Mouse (Mus musculus) forebrain, embryonic 16.5 days (tissue): ENCODE measurements at regions not wholly inside any gene's neighbourhood (a gene's known extent, or its start where the extent isn't known, plus 50 kb on each side); places are given as distances from the start of the nearest gene placed in this dataset.

Source experiments
- ATAC-seq: fragments of 200-750 bp; cut with Nextera tagmentation; 2 replicates; pipeline ENCODE4 v1.8.0; 2017; ENCODE audit warnings: mild to moderate bottlenecking, moderate library complexity
- H3K27ac ChIP-seq: fragments of 300-500 bp; sonication (generic); 2 replicates; pipeline ENCODE4 v1.5.1; 2014; ENCODE audit warnings: low read length, control low read depth
- H3K27me3 ChIP-seq: fragments of 300-500 bp; sonication (generic); replicated peaks from 2 replicates; pipeline ENCODE4 v1.6.1; 2014; ENCODE audit warnings: low read length; ENCODE audit not compliant: control insufficient read depth, insufficient read depth
- H3K36me3 ChIP-seq: fragments of 300-500 bp; sonication (generic); 2 replicates; pipeline ENCODE4 v1.6.1; 2014; ENCODE audit not compliant: control insufficient read depth, insufficient read depth
- H3K4me1 ChIP-seq: fragments of 300-500 bp; sonication (generic); replicated peaks from 2 replicates; pipeline ENCODE4 v1.6.1; 2014; ENCODE audit warnings: low read length; ENCODE audit not compliant: control insufficient read depth, insufficient read depth
- H3K4me2 ChIP-seq: fragments of 300-500 bp; sonication (generic); 2 replicates; pipeline ENCODE4 v1.6.1; 2014; ENCODE audit warnings: mild to moderate bottlenecking, low read length, control low read depth
- H3K4me3 ChIP-seq: fragments of 300-500 bp; sonication (generic); replicated peaks from 2 replicates; pipeline ENCODE4 v1.5.1; 2014; ENCODE audit warnings: mild to moderate bottlenecking, low read length, control low read depth
- H3K9ac ChIP-seq: fragments of 300-500 bp; sonication (generic); replicated peaks from 2 replicates; pipeline ENCODE4 v1.6.1; 2014; ENCODE audit warnings: low read depth, low read length, control low read depth
- H3K9me3 ChIP-seq: fragments of 300-500 bp; sonication (generic); 2 replicates; pipeline ENCODE4 v1.6.1; 2016; ENCODE audit warnings: low read length; ENCODE audit not compliant: control insufficient read depth
- WGBS: fragments of 180-500 bp; shearing (Covaris S2); extraction: QIAGEN DNeasy Blood & Tissue Kit; methylation state at CpG from one replicate; pipeline ENCODE4 v1.1.7; 2014; 5-methylcytosine and 5-hydroxymethylcytosine counted together

DNA sequence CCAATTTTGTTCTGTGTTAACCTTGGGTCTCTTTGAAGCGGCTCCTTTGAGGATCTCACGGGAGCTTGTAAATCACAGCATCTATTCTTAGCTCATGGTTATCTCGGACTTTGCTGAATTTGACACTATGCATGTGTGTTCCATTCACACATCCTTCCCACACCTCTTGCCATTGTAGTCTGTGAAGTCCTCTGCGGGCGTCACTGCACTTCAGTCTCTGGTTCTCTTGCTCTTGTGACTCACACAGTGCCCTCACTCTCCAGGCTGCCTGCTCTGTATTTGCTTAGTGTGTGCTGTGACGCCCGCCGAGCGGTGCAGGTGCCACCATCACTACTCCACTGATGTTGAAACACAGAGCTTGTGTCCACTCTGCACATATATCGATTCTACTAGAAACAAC lies 1271.2 kb downstream of the Synb start:
- Histone ChIP-seq H3K4me1 (0 out of 2 replicates have a peak, but pooled peaks cover 4% of the 10 kb centered on the region), H3K36me3 (no peaks in the 10 kb centered on the region), H3K9ac (no peak overlapping the region), H3K27me3 (no peaks in the 10 kb centered on the region), H3K4me3 (no peak overlapping the region), H3K4me2 (no peak overlapping the region), H3K9me3 (no peaks in the 10 kb centered on the region), H3K27ac (no peak overlapping the region)
- no peak for ATAC-seq
- WGBS = 89% methylated on average over 10 of the region's 10 CpGs

DNA sequence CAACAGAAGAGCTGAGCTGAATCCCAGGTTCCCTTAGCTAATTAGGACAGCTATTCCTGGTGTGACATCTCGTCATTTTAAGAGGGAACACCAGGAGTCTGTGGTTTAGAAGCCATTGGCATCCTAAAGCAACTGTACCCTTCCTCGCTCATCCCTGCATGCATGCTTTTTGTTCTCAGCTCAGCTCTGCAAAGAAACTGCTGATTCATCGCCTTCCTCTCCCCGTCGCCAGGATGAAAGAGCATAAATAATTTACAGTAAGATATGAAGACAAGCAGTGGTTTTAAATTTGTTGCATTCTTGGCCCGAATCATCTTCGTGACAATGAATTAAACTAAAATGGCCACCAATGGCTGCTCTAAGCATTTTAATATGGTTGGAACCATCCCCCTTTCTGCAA lies 1272.9 kb downstream of the Synb start:
- Histone ChIP-seq H3K27ac (no peak overlapping the region), H3K4me2 (no peak overlapping the region), H3K9me3 (no peaks in the 10 kb centered on the region), H3K4me3 (no peak overlapping the region), H3K4me1 (0 out of 2 replicates have a peak, but pooled peaks cover 4% of the 10 kb centered on the region), H3K36me3 (no peaks in the 10 kb centered on the region), H3K9ac (no peak overlapping the region), H3K27me3 (no peaks in the 10 kb centered on the region)
- WGBS = 61% methylated on average over 7 of the region's 7 CpGs
- ATAC-seq = no peak

DNA sequence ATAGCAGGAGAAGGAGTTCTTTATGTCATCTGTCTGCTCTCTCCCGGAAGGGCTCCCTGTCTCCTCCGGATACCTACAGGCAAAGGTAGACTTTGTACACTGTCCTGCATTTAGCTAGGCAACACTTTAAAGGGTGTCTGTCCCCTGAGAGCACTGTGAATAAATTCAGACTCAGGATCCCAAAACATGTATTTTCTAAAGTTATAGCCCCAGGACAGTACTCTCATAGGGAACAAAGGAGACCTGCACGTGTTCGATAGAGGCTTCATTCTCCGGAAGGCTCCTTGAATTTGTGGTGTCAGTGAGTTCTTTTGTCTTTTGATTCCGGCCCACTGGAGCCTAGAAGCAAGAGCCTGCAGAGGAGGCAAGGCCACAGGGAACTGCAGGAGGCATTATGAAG lies 1273.3 kb downstream of the Synb start:
- H3K9me3 ChIP-seq = no peaks in the 10 kb centered on the region
- 42% methylated on average over 6 of the region's 6 CpGs for WGBS
- ATAC-seq = 0 out of 2 replicates have a peak, but pooled peaks have one; percentile 4
- no peak overlapping the region for H3K4me2 ChIP-seq
- no peaks in the 10 kb centered on the region for H3K36me3 ChIP-seq
- H3K27ac ChIP-seq = no peak overlapping the region
- no peak overlapping the region for H3K4me3 ChIP-seq
- no peaks in the 10 kb centered on the region for H3K27me3 ChIP-seq
- H3K9ac ChIP-seq = no peak overlapping the region
- H3K4me1 ChIP-seq = 0 out of 2 replicates have a peak, but pooled peaks cover 4% of the 10 kb centered on the region

DNA sequence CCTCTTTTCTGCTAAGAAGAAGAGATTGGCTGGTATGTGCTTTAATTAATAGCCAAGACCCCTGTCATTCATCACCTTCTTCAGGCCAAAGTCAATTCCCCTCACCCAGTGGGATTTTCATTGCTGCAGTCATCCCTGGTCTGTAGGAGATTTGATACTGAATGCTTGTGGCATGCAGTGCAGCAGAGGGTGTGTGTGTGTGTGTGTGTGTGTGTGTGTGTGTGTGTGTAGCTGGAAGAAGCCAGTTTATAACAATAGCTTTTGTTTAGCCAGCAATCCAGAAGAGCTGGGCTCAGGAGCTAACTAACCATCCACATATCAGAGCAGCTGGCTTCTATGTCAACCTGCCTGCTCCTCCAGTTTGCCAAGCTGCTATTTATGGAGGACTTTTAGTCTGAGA lies 1275.4 kb downstream of the Synb start:
- ATAC-seq = no peak
- Histone ChIP-seq H3K4me2 (no peak overlapping the region), H3K27ac (no peak overlapping the region), H3K4me1 (0 out of 2 replicates have a peak, but pooled peaks cover 4% of the 10 kb centered on the region), H3K36me3 (no peaks in the 10 kb centered on the region), H3K9ac (no peak overlapping the region), H3K9me3 (no peaks in the 10 kb centered on the region), H3K4me3 (no peak overlapping the region), H3K27me3 (no peaks in the 10 kb centered on the region)

DNA sequence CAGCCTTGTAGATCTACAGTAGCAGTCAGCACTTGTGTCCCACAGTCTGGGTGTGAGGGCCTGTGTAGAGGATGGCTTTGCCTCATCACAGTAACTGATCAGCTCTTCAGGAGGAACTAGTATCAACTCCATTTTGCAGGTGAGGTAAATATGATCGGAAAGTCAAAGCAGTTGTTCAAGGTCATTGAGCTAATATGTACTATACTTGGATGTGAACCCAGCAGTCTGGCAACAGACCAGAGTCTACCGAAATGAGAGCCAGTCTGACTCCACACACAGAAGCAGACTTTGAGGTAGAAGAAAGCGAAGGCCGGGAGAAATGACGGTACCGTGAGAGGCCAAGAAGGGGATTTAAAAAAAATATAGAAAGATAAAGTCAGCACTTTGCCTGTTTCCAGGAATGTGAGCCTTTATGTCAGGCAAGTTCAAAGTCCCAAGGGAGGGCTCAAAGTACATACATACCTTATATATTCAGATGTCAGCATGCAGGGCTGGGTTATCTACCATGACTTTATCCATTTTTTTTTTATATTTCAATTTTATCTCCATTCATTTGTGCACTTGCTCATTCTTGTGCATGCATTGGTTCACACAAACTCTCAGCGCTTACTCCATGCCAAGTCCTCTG lies 1297.2 kb downstream of the Synb start:
- Histone ChIP-seq H3K36me3 (no peaks in the 10 kb centered on the region), H3K9me3 (no peaks in the 10 kb centered on the region), H3K27ac (no peak overlapping the region), H3K4me3 (no peak overlapping the region), H3K27me3 (no peaks in the 10 kb centered on the region), H3K4me2 (no peak overlapping the region), H3K4me1 (peaks cover 2% of the 10 kb centered on the region; the same call in 1 of the 2 replicates), H3K9ac (no peak overlapping the region)
- no peak for ATAC-seq
- WGBS = 91% methylated on average over 7 of the region's 7 CpGs

DNA sequence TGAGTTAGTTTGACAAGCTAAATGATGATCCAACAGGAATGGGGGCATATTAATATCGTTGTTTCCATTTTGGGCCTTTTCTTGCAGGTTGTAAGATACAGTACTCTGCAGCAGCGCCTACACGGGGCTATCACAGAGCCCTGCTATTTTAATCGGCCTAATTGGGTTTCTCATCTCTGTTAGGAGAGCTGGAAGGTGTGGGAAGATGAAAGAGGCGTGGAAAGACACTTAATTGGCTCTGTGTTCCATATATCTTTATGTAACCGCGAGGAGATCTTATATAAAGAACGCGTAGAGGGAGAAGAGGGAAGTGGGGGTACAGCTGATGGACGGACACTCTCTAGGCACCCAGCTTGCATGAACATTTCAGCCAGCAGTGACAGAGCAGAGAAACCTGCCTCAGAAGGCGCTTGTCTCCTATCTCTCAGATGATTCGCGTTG lies 1300.5 kb downstream of the Synb start:
- Histone ChIP-seq H3K9ac (no peak overlapping the region), H3K27me3 (no peaks in the 10 kb centered on the region), H3K4me3 (no peak overlapping the region), H3K4me2 (peak overlapping the region; percentile 26), H3K36me3 (no peaks in the 10 kb centered on the region), H3K4me1 (peaks cover 2% of the 10 kb centered on the region; the same call in 1 of the 2 replicates), H3K27ac (no peak overlapping the region), H3K9me3 (no peaks in the 10 kb centered on the region)
- peak; percentile 43; the same call in 1 of the 2 replicates for ATAC-seq
- 51% methylated on average over 13 of the region's 13 CpGs for WGBS

DNA sequence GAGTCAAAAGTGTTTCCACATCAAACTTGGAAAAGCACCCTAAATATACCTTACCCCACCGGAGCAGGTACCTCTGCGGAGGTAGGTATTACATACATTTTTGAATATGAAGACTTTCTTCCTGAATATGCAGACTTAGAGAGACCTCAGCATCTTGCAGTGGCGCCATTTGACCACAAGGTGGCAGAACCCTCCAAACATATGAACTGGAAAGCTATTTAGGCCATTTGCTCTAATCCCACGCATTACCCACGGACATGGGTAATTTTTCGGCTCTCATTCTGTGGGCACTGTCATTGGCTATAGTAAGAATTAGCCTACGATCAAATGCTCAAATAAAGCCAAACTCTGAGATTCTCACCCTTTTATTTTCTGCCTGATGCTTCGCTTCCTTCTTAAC lies 1301.0 kb downstream of the Synb start:
- peak; percentile 71 for ATAC-seq
- peak overlapping the region; percentile 26 for H3K4me2 ChIP-seq
- H3K27ac ChIP-seq = no peak overlapping the region
- H3K36me3 ChIP-seq = no peaks in the 10 kb centered on the region
- H3K9ac ChIP-seq = no peak overlapping the region
- H3K4me1 ChIP-seq = peaks cover 2% of the 10 kb centered on the region; the same call in 1 of the 2 replicates
- 16% methylated on average over 8 of the region's 8 CpGs for WGBS
- H3K9me3 ChIP-seq = no peaks in the 10 kb centered on the region
- no peaks in the 10 kb centered on the region for H3K27me3 ChIP-seq
- H3K4me3 ChIP-seq = no peak overlapping the region

DNA sequence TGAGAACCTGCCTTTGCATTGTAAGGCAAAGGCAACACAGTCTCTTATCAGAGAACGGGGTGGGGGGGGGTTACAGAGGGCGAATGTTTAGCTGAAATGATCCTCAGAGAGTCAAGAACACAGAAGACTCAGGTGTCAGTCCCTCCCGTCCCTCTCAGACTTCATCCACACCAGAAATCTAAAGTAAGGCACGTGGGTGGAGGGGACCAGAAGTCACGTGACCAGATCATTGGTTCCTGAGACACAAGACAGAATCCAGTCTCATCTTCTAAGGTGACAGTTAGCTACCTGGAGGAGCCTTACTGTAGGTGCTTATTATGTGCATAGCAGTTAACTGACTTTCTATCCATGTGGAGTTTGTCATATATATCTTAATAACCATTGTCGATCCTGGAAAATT lies 1302.0 kb downstream of the Synb start:
- WGBS = 68% methylated on average over 6 of the region's 6 CpGs
- Histone ChIP-seq H3K4me1 (peaks cover 2% of the 10 kb centered on the region; the same call in 1 of the 2 replicates), H3K27ac (no peak overlapping the region), H3K27me3 (no peaks in the 10 kb centered on the region), H3K36me3 (no peaks in the 10 kb centered on the region), H3K4me2 (no peak overlapping the region), H3K9me3 (no peaks in the 10 kb centered on the region), H3K4me3 (no peak overlapping the region), H3K9ac (no peak overlapping the region)
- no peak for ATAC-seq

DNA sequence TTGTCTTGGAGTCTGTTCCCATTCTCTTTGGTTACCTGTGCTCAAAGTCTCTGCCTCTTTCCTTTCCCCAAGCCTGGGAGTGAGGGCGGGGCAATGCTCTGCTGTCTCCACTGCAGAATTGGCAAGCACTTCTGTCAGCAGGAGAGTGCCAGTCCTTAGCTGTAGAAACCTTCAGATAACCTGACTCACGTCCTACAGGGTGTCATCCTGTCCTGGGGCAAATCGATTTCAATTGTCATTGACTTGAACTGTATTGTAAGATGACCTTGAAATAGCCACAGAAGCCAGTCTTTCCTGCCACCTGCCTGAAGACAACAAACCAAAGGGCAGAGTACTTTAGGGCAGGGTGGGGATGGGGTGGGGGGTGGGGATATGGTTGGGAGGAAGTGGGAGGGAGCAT lies 1303.8 kb downstream of the Synb start:
- Histone ChIP-seq H3K27ac (no peak overlapping the region), H3K4me2 (no peak overlapping the region), H3K36me3 (no peaks in the 10 kb centered on the region), H3K27me3 (no peaks in the 10 kb centered on the region), H3K4me3 (no peak overlapping the region), H3K9ac (no peak overlapping the region), H3K4me1 (peaks cover 2% of the 10 kb centered on the region; the same call in 1 of the 2 replicates), H3K9me3 (no peaks in the 10 kb centered on the region)
- no peak for ATAC-seq
- WGBS = 83% methylated on average over 3 of the region's 3 CpGs
